Mouse (Mus musculus) liver (tissue): Measurements from ENCODE around the gene Zscan10.

Source experiments
- DNase-seq: peaks from one replicate; pipeline ENCODE4 v3.0.0-alpha.2; 2020; ENCODE audit warnings: mixed read lengths

The Zscan10 gene

DNA sequence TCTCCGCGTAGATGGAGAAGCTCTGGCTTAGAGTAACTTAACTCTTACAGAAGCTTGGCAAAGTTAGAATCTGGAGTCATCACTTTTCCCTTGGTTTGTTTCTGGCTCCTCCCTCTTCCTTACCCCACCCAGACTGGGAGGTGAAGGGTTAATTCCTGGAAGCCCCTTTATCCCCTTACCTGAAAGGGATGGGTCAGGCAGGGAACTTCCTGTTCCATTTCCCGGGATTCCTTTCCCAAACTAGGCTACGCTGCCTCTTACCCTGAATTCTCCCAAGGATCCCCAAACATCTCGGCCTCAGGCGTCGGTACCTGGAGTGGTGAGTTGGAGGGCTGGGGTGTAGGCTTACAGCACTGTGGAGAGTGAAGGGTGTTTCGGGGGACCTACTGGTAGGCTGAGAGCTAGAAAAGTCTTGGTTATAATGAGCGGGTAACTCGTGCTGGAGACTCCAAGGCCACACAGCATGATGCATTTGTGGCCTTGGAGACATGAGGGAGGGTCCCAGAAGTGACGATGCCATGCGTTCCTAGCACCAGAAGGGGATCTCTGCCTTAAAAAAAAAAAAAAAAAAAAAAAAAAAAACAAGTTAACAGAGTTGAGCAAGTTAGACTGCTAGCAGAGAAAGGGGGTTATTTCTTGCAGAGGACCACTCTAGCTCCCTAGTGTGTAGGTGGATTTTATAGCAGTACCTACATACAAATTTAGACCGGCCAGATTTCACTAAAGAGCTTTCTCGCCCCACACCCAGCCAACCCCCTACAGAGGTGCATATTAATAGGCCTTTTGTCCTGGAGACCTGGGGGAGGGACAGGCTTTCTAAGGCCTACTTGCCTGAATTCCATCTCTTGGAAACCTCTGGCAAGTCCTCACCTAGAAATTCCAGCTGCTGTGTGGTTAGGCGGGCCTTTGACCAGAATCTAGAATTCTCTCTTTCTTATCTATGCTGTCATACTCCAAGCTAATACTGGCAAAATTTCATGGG is at the start of gene Zscan10:
Zscan10 (plus strand) TSS at position 216 of the 982 bp plus-strand sequence.
- no peak for DNase-seq

DNA sequence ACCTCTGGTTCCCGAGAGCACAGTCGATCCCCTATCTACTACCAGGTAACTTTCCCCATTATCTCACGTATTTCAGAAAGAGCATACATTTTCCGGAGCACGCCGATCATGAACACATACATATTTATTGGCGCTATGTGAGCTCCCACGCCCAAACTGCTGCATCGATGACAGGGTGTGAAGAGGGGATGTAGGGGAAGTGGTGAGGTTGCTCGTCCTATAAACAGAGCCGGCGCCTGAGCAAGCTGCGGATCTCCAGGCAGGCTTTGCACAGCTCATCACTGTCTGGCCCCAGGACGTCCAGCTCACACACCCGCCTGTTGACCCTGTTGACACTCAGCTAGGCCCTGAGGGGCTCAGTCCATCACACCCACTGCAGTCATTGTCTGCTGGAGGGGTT is 49.8 kb upstream of the Zscan10 start:
- peak; percentile 54 for DNase-seq

DNA sequence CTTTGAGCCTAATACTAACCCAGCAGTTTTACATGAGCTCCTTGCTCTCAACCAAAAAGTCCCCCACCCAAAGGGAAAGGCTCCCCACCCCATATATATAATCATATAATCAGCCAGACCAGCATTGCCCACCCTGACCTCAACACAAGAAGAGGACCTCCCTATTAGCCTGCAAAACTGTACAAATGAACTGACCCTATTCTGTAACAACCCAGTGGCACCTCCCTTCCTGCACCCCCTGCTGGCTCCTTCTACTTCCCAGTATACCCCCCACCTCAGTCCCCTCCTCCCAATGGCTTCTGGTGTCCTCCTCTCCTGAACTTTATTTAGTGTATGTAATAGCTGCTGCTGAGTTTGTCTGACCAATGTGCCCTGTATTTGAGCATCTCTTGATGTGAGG is 49.2 kb upstream of the Zscan10 start:
- DNase-seq = no peak

DNA sequence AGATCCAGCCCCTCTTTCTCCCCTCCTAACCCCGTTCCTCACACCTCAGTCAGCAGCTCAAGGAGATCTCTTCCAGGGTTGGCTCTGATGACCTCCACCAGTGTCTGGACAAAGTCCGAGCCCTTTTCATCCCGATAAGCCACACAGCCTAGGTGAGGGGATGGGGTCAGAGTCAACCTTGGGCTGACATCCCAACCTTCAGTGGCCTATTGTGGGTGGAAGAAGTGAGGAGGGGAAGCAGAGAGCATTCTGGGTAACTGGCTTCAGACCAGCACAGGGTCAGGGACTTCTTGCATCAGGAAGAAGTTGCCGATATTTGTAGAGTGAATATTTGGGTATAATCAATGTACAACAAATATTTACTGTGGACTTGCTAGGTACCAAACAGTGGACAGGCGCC is 48.7 kb upstream of the Zscan10 start:
- no peak for DNase-seq

DNA sequence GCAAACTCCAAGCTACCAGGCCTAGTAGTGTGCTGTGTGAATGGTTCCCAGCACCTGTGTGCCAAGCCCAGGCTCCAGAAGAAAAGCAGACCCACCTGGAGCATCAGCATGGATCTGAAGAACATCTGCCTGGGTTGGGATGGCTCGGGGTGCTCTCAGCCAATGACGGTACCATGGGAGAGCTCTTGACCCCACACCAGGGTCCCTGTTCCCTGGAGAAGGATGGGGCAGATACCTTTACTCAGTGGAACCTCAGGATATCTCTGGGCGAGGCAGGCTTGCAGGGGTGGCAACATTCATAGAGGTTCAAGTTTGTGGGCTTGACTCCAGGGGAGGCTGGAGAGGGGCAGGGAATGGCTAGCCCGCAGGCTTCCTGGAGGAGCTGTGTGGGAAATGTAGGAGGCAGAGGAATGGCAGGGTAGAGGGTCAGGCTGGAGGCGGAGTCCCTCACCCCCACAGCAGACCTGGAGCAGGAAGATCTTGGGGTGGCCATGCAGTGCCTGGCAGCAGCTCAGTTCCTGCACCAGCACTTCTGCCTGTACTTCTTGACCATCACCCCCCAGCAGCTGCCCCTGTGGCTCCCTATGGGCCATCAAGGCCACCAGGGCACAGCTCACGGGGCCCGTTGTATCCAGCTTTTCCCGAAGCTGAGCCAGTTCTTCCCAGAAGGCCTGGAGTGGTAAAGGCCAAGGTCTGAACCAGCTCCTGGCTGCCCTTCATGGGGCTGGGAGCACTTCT is 47.6 kb upstream of the Zscan10 start:
- no peak for DNase-seq

DNA sequence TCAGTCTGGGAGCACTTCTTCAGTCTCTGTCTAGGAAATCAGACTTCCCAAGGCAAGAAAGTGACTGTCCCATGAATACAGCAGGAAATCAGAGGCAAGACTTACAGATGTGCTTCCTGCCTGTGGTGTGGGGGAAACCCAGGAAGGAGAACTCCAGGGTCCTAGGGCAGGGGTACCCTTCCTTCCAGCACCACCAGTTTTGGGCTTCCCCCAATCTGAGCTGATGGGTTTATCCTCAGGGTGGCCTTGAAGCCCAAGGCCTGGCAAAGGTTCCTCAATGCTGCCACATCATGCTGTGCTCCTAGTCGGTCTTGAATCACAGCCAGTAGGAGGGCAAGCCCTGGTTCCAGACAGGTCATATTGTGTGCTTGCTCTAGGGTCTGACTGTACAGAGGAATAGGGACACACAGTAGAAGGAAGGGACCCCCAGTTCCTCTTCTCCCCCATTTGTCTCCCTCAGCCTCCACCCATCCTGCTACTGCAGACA is 47.0 kb upstream of the Zscan10 start:
- DNase-seq = no peak

DNA sequence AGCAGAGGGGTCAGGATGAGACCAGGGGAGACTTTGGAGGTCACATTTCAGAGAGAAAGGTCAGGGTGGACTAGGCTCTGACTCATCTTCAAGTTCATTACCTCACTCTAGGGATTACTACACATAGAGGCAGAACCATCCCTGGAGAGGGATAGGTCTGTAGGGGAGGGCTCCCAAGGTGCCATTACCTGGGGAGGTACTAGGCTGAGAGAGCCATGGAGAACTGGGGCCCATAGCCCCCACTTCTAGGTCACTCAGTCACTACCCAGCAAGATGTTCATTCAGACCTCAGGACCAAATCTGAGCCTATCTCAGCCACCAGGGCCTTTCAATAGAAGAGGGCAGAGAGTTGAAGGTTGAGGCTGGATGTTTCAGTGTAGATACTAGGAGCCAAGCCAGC is 46.3 kb upstream of the Zscan10 start:
- DNase-seq = no peak

DNA sequence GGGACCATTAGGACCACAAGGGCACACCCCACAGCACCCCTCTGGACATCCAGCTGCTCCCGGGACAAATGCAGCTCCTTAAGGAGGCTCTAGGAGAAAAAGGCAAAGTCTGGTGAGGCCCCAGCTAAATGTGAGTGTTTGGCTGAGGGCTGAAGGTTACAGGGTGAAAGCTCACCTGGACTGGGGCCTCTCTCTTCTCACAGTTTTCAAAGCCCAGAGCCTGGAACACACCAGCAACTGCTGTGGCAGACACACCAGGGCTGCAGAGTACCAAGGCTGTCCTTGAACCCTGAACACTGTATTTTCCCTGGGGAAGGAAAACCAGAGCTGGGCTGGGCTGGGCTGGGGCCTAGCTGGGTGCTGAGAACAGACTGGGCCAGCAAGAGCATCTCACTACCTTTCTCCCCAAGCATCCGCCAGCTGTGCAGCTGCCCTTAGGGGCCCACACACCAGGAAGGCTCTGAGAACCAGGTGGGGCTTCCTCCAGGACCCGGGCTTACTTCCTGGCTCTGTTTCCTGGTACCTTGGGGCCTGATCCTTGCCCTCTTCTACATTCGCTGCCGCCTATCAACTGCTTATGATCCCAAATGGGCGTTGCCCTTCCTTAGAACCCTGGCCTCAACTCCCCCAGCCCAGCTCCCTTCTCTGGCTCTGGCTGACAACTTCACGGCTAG is 45.3 kb upstream of the Zscan10 start:
- no peak for DNase-seq

DNA sequence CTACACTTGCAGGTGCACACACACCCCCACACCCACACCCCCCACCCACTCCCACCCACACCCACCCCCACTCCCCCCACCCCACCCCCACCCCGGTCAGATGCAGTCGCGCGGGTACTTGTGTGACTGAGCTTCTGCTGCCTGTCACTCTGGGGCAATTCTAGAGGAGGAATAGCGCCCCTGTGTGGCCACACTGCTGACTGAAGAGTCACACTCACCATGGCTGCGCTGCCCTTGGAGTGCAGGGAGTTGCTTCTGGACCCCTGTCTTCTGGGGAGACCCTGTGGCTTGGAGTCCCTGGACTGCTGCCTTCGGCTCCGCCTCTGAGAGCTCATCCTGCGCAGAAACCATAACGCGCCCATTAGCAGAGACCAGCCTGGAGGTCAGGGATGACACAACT is 40.9 kb upstream of the Zscan10 start:
- peak; percentile 68 for DNase-seq

DNA sequence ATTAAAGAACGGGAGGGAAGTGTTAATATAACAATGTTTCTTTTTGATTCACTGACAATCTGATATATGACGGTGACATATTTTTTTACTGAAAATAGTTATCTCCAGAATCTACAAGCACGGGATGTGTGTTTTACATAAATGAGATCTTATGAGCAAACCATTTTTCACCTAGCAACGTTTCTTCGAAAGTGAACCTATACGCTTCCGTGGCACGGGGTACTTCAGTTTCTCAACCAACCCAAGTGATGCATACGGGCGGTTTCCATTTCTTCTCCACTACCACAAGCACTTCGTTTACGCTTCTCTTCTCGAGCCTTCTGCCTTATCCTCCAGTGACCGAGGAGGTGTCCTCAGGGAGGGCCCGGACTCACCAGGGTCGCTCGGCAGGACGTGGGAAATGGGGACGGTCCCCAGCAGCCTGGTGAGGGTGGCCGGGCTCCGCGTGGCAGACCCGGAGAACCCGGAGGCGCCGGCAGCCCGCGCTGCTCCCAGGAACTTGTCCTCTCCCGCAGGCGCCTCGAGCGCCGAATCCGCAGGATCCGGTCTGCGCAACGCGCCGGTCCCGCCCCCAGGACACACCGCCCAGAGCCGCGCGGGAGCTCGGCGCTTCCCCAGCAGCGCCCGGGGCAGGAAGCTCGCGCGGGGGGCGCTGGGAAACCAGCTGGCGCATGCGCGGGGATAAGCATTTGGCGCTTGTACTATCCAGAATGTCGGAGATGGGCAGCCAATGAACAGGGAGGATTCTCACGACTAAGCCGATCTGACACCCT is 36.9 kb upstream of the Zscan10 start, which contains the start of gene Zfp213:
Zfp213 (minus strand) TSS at position 644 of the 773 bp plus-strand sequence.
- peak; percentile 97 for DNase-seq

DNA sequence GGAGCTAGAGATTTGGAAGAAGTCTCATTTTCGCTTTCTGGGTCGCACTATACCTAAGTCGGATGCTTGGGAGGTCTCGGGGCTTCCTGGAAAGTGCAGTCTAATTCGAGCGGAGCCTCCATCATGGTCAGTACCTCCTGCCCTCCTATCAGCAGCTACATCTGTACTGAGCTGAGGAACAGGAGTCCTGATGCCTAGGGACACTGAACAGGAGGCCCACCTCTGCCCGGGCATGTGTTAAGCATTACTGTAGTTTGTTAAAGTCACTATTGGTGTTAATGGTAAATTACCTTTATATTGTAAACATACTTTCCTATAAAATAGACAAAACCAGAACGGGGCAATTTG is 36.3 kb upstream of the Zscan10 start:
- no peak for DNase-seq

DNA sequence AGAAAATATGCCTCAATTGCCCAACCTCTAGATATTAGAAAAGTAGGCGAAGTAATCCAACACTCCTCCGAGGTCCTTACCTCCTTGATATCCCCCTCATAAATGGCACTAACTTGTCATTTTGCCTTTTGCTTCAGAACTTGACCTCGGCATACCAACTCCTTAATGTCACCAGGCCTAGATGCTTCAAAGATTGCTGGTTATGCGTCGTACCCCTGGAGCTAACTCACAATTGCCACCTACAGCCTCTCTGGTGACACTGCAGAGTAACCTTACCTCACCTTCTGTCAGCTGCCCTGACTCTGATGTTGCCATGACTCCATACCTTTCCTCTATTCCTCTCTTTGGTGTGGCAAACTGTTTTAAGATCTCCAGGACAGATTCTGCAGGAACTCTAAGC is 33.9 kb upstream of the Zscan10 start:
- DNase-seq = no peak

DNA sequence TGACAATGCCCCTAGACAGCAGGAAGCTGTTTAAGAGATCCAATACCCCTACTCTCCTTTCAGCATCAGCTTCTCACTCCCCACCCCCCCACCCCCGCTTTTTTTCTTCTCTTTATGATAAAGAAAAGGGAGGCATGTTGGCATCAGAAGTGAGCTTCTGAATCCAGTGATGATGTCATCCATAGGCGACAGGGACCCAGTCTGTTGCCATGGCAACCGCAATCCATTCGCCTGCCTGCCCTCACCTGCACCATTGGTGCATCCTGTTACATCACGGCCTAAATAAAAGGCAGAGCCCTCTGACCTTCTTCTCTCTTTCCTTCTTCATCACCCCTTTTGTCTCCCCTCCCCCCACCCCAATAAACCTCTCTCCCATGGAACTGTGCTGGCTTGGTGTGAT is 32.3 kb upstream of the Zscan10 start:
- no peak for DNase-seq

DNA sequence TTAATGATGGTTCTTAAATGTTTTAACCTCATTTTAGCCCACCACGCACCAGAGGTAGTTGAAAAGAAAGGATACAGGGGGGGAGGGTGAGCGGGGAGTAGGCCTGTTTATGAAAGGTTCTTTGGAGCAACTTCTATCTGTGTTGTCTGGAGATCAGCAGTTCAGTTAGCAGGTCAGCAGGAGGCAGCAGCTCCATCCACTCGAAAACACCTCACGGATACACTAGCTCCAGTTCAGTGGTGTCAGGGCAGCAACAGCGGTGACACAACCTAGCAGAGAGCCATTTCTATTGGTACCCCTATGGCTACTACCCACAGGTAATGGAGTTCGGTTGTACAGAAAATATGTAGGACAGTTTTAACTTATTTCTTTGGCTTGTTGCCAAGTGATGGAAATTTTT is 30.6 kb upstream of the Zscan10 start:
- no peak for DNase-seq

DNA sequence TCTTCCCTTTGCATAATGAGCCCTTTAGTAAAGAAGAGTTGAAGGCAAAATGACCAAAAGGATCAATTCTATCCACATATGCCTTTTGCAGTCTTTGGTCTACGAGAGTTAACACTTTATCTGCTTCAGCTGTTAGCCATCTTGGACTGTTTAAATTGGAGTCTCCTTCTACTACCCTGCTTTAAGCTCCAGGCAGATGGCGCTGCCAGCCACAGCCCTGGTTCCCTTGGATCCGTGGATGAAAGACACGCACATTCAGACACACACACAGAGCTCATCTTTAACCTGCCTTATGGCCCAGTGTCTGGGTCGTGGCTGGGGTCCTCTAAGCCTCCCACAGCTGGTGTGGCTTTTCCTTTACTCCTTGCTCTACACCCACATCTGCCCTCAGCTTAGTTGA is 29.6 kb upstream of the Zscan10 start:
- DNase-seq = no peak

DNA sequence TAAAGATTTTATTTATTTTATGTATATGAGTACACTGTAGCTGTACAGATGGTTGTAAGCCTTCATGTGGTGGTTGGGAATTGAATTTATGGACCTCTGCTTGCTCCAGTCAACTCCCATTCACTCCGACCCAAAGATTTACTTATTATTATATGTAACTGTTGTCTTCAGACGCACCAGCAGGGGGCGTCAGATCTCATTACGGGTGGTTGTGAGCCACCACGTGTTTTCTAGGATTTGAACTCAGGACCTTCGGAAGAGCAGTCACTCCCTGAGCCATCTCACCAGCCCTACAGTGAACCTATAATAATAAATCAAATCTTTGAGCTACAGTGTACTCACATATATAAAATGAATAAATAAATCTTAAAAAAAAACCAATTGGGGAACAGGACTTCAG is 28.6 kb upstream of the Zscan10 start:
- DNase-seq = no peak

DNA sequence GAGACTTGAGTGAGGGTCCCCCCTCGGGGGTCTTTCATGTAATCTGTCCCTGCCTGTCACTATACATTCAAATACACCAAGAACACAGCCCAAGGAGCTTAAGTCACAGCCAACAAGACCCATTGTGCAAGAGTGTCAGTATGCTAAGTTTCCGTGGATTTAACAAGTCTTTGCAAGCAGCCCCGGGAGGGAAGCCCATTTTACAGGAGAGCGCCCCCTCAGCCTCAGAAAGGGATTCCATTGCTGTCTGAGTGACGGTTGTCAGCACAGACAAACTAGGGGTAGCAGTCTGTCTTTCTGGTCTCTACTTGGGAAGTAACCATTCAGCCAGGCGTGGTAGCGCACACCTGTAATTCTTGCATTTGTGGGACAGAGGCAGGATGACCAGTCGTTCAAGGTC is 26.5 kb upstream of the Zscan10 start:
- no peak for DNase-seq

DNA sequence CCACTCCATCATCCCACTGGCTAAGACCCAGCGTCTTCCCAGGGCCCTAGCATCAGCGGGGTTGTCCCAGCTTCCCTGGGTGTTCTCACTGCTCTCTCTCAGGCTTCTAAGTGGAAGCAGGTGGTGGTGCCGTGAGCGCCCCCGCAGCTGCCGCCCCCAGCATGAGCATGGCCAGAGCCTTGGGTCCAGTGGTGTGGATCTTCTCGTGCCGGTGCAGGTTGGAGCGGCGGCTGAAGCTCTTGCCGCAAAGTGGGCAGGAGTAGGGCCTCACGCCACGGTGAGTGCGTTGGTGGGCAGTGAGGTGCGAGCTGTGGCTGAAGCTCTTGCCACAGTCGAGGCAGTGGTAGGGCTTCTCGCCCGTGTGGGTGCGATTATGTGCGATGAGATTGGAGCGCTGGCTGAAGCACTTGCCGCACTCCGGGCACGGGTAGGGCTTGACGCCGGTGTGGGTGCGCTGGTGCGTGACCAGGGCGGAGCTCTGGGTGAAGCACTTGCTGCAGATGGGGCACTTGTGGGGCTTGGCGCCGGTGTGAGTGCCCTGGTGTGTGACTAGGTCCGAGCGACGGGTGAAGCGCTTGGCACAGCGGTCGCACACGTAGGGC is 24.6 kb upstream of the Zscan10 start:
- DNase-seq = no peak

DNA sequence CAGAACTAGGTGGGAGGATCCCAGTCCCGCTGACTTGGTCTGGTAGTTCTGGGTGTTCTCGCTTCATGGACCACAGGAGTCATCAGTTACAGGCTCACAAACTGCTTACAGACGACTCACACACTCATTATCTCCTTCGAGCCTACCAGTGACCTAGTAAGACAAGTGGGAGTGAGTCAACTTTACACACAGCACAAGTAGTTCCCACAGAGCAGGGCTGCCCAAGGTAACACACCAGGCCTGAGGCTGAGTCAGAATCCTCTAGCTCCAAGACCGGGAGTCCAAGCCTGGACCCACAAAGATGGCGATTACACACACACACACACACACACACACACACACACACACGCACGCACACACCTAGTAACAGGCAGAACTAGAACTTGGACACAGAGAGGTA is 15.9 kb upstream of the Zscan10 start:
- DNase-seq = no peak

DNA sequence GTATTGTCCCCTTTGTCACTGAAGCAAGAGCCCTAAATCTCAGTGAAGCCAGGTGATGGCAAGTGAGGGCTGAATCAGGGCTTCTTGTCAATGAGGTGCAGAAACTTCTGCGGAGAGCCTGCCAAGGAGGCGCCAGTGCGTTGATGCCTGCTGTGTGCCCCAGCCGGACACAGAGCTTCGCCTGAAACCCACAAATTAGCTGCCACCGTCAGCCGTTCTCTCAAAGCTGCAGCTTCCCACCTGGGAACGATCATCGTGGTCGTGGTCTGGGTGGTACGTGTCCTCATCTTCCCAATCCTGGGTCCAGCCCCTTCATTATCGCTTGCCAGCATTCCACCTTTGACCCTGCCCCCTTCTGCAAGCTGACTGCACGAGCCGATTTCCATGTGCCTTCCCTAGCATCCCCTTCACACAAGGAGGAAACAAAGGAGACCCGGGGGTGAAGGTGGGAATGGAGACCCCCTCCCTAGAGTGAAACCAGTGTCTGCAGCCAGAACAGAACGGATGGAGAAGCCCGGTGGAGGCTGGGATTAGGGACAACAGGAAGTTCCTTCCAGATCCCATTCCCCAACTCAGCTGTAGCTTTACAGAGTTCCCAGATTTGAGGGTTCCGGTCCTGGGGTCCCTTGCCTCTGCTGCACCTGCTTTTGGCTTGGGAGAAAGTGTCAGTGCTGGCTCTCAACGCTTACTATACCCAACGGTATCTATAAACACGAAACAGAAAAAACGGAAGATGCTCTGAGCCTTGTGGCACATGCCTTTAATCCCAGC is 14.8 kb upstream of the Zscan10 start:
- DNase-seq = no peak

DNA sequence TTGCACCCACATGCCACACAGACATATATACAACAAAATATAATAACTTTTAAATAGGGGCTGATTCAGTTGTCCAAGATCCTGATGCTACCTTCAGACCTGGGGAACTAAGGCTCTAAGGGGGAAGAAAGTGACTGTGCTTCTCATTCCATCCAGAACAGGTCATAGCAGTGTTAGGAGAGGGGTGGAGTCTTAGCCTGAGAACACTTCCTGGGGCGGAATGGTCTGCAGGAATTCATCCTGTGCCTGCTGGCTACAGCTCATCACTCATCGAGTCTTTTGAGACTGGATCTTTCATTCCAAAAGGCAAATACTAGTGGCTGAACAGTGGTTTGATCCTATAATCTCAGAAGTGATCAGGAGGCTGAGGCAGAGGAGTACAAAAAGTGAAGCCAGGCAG is 13.4 kb upstream of the Zscan10 start:
- DNase-seq = no peak
